Mouse (Mus musculus): ENCODE data around the gene Vmn1r16. TPM values are rescaled to one million over a fixed set of nuclear protein-coding genes. Genes with fewer than 3 reads are reported as not detected.
"Not testable (repeated sequence)": the region's sequence is repeated elsewhere in the genome, so short reads cannot be mapped to it uniquely, and the experiment has no call there.

The Vmn1r16 gene
- total RNA-seq (2021): not detected
- long read RNA-seq, experiment 1: 0 reads
- long read RNA-seq, experiment 2: 0 reads

DNA sequence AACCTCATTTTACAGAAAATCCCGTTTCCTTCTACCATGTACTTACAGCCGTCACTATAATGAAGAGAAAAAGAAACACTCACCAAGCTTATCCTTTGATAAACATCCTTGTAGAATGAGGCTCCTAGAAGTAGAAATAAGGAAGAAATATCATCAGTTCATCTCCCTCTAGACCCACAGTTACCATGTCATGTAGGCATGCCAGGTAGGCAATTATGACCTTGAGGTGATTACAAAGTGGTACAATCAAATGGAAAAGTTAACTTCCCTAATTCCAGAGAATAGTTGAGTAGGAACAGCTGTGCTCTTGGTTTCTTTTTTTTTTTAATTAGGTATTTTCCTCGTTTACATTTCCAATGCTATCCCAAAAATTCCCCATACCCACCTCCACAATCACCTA lies at the start of gene Vmn1r16:
Gene Vmn1r16, minus strand, starts transcription at position 101 of the 400 bp plus-strand sequence.
- no peak for DNase-seq (ENCODE audit: low spot score in 2 of 2)

DNA sequence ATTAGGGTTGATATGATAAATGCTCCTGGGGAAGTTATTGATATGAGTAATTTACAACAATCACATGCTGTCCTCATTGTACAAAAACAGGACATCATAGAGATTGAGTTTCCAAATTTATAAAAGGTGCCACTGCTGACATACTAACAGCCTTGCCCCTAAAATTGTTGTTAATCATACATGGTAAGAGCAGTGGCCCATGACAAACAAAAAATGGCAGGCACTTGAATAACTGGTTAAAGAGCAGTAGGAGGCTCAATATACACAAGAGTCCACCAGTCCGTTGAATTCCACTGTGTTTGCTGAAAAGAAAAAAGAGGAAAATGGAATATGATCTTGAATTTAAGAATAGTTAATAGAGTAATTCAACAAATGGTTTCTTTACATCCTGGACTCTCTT lies 38.2 kb upstream of the Vmn1r16 start:
- no peak for DNase-seq (ENCODE audit: low spot score in 2 of 2)

DNA sequence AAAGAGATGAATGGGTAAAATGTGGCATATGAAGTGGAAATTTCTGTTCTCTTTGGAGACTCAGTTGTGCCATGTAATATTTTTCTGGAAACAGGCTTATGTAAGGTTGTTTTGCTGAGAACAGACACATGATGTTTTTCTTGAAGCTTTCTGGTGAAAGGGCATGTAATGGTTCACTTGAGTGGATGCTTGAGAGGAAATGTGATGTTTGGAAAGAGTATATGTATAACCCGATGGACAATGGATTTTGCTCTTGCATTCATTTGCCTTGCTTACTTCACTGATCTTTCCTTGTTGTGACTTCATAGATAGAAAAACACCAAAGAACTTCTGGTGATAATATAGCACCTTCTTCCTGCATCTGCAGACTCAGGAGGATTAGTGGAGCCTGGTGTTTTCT lies 36.6 kb upstream of the Vmn1r16 start:
- not testable (repeated sequence) for DNase-seq (ENCODE audit: low spot score in 2 of 2)

DNA sequence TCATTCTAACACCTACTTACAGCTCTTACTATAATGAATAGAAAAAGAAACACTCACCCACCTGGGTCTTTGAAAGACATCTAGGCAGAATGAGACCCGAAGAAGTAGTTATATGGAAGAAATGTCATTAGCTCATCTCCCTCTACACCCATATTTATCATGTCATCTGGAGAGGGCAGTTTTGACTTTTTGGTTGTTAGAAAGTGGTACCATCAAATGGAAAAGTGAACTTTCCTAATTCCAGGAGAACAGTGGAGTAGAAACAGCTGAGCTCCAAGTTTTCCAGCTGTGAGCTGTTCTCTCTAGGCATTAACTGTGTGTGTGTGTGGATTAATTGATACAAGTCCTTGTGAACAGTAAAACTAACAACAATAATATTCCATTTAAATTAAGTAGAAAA lies 34.3 kb upstream of the Vmn1r16 start, which contains the start of gene Vmn1r17:
Gene Vmn1r17, minus strand, starts transcription at position 101 of the 400 bp plus-strand sequence.
- no peak for DNase-seq (ENCODE audit: low spot score in 2 of 2)

DNA sequence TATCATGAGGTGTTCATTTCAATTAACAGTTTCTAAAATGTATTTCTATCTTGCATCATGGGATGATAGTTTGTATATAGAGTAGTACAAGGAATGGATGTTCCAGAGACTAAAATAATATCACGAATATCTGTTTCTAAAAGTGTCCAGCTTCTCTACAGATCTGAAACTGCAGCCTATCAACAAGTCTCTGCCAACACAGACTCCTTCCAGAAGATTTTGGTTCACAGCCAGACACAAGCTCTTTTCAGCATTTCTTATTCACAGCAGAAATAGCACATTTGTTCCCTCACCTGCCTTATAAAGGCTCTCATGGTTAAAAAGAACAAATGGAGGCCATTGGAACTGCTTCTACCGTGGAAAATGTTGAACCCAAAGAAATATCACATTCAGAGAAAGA lies 27.6 kb upstream of the Vmn1r16 start:
- DNase-seq (ENCODE audit: low spot score in 2 of 2): no peak

DNA sequence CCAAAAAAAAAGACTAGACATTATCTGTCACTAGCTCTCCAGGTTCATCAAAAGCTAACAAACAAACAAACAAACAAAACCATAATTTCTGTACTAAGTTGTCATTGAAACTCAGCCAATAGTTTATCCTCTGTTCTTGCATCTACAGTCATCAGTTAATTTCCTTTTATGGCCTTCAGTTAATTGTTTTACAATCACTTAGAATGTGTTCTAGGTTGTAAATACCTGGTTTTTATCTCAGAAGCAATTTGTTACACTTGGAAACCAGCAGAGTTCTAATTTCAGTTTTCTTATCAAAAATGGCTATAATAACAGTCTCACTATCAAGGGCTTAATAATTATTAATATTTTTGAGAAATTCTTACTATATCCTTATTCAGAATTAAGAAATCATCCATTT lies 3.1 kb downstream of the Vmn1r16 start:
- DNase-seq (ENCODE audit: low spot score in 2 of 2): no peak

DNA sequence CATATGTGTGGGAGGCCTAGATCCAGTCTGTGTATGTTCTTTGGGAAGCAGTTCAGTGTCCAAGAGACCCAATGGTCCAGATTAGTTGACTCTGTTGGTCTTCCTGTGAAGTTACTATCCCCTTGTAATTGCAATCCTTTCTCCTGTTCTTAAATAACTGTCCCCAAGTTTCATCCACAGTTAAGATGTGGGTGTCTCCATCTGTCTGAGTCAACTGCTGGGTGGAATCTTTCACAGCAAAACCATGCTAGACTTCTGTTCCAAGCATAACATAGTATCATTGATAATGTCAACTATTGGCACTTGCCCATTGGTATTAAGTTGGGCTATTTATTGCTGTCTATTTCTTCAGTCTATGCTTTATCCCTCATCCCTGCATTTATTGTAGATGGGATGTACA lies 50.3 kb downstream of the Vmn1r16 start:
- DNase-seq (ENCODE audit: low spot score in 2 of 2): no peak

DNA sequence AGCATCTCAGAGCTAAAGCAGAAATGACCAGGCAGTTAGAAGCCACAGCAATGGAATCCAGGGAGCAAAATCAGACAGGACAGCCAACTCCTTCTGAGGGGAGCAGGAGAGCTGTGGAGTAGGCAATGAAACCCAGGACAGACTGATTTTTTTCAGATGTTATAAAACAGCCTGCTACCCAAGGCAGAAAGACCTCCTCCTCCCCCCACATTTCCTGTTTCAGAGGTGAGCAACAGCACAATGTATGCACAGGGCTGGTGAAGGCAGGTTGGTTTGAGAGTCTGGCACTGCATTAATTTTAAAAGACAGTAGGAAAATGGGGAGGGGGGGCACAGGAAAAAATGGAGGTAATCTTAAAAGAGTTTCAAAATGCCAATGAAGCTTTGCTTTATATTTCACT lies 56.8 kb downstream of the Vmn1r16 start:
- DNase-seq (ENCODE audit: low spot score in 2 of 2): no peak

DNA sequence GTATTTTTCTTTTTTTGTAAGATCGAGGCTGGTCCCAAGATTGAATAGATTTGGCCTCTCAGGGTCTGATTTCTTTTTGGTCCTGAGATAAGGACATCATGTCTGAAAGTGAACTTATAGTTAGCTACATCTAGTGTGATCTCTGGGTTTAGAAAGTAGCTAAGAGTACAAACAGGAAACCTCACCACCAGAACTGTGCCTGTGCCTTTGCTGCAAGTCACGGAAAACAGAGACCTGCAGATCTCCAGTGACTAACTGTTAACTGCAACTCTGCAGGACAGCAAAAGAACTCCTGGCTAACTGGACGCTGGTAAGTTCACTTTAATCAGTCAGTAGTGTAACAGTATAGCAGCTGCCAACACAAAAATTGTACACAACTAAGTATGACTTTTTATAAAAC lies 57.4 kb downstream of the Vmn1r16 start:
- DNase-seq (ENCODE audit: low spot score in 2 of 2): no peak

Other genes with a start within 250 kb of the Vmn1r16 start
- not detected for gene Vmn1r10, start 220.0 kb downstream of the Vmn1r16 start, total RNA-seq (2021)
- not detected for gene Vmn1r11, start 196.0 kb downstream of the Vmn1r16 start, total RNA-seq (2021)
- gene Vmn1r12, start 172.6 kb downstream of the Vmn1r16 start, total RNA-seq (2021): not detected
- gene Vmn1r13, start 126.2 kb downstream of the Vmn1r16 start, total RNA-seq (2021): not detected
- gene Vmn1r14, start 97.8 kb downstream of the Vmn1r16 start, total RNA-seq (2021): not detected
- gene Vmn1r15, start 71.5 kb downstream of the Vmn1r16 start, total RNA-seq (2021): not detected
- not detected for gene Vmn1r17, start 34.2 kb upstream of the Vmn1r16 start, total RNA-seq (2021)
- not detected for gene Vmn1r18, start 66.3 kb upstream of the Vmn1r16 start, total RNA-seq (2021)
- not detected for gene Vmn1r19, start 74.3 kb upstream of the Vmn1r16 start, total RNA-seq (2021)
- not detected for gene Vmn1r20, start 99.4 kb upstream of the Vmn1r16 start, total RNA-seq (2021)
- 10 to 100 TPM; 31.1 to 42.3 TPM for gene Ppm1k, start 206.0 kb upstream of the Vmn1r16 start, total RNA-seq (2021)

Measured in adrenal gland, postnatal 4 days (tissue).